Mouse (Mus musculus) T-helper 1 cell (primary cell): ENCODE results near the gene Naa15.

Experiments
- in situ Hi-C: fragments of 300-600 bp; cut with MboI, MseI; formaldehyde crosslinking; loops from one replicate; pipeline ENCODE4 v1.15.1; 2025; ENCODE audit warnings: high pct_unique_total_duplicates

Gene Naa15

DNA sequence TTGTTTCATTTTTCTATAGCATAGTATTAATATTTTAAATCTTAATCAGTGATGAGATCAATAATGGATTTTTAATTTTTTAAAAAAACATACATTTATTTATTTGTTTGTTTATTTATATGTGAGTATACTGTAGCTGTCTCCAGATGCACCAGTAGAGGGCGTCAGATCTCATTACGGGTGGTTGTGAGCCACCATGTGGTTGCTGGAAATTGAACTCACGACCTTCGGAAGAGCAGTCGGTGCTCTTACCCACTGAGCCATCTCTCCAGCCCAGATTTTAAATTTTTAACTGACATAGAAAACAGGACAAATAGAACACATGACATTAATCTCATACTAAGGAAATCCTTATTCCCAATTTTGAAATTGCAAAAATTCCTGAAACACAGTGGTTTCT lies 19.4 kb downstream of the Naa15 start:
- in situ Hi-C loops = loop anchor here (5.0 kb wide), 1 partner anchor 33 kb away; no protein-coding TSS in a partner anchor

DNA sequence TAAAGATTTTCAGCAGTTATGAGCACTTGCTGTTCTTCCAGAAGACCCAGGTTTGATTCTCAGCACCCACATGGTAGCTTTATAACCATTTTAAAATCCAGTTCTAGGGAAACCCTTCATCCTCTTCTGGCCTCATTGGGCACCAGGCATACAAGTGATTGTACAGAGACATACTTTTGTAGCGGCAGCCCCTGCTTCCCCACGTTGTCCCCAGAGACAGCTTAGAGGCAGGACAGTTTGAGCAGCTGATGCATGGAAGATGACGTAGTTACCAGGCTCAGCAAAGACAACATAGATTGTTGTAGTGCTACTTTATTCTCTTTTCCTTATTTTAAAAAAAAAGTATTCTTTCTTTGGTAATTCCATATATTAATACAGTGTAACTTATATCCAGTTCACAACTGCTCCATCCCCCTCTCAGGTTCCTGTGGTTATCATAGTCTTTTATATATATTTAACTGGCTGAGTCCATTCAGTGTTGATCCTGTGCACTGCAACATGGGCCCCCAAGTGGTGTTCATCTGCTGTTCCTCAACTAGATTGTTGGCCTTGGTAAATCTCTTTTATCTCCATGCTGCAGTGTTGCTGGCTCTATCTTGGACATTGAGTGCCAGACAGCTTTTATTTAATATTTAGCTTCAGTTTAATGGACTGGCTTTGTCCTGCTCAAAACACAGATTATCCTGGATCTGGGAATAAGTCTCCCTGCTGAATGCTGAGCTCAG lies 20.1 kb downstream of the Naa15 start:
- in situ Hi-C loops = loop anchor here (5.0 kb wide), 1 partner anchor 32 kb away; no protein-coding TSS in a partner anchor

- in situ Hi-C loops = loop anchor here (5.0 kb wide), 1 partner anchor 36 kb away; no protein-coding TSS in a partner anchor
Measured at GRCm38 (mm10) chr3:51468530-51468929, 53.6 kb downstream of the Naa15 start.

GRCm38 (mm10) chr3:51475706-51476105 lies 60.8 kb downstream of the Naa15 start:
- in situ Hi-C loops = no loop called here

DNA sequence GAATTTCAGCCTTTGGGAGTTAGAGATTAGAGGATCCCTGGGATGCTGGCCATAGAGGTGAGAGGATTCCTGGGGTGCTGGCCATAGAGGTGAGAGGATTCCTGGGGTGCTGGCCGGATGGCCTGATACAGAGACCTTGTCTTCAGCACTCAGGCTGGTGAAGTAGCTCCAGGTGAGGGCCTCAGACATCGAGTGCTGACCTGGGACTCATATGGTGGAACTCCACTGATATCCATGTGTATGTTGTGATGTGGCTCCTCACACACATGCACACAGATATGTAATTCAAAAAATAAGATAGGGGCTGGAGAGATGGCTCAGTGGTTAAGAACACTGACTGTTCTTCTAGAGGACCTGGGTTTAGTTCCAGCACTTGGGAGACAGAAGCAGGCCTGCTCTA lies 64.9 kb downstream of the Naa15 start:
- in situ Hi-C loops = loop anchor here (10.0 kb wide), 1 partner anchor 175 kb away; no protein-coding TSS in a partner anchor

DNA sequence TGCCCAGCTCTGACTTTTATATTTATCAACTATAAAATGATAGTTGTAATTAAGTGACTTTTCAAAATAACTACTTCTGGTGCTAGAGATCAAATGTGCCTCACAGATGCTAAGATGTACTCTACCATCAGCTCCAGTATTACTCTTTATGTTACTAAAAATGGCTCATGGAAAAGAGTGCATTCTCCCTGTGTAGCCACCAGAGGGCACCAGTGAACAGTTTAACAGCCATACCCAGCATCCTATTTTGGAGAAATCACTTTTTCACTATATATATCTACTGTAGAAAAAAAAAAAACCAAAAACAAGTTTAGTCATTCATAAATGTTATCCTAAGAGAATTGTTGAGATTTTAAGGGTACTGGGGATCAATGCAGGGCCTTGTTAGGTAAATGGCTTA lies 66.1 kb downstream of the Naa15 start:
- in situ Hi-C loops = loop anchor here (10.0 kb wide), 1 partner anchor 174 kb away; no protein-coding TSS in a partner anchor

- in situ Hi-C loops = loop anchor here (10.0 kb wide), 1 partner anchor 173 kb away; no protein-coding TSS in a partner anchor
Measured at GRCm38 (mm10) chr3:51481881-51482280, 66.9 kb downstream of the Naa15 start.

GRCm38 (mm10) chr3:51482781-51483180 lies 67.8 kb downstream of the Naa15 start:
- in situ Hi-C loops = loop anchor here (10.0 kb wide), 1 partner anchor 172 kb away; no protein-coding TSS in a partner anchor

DNA sequence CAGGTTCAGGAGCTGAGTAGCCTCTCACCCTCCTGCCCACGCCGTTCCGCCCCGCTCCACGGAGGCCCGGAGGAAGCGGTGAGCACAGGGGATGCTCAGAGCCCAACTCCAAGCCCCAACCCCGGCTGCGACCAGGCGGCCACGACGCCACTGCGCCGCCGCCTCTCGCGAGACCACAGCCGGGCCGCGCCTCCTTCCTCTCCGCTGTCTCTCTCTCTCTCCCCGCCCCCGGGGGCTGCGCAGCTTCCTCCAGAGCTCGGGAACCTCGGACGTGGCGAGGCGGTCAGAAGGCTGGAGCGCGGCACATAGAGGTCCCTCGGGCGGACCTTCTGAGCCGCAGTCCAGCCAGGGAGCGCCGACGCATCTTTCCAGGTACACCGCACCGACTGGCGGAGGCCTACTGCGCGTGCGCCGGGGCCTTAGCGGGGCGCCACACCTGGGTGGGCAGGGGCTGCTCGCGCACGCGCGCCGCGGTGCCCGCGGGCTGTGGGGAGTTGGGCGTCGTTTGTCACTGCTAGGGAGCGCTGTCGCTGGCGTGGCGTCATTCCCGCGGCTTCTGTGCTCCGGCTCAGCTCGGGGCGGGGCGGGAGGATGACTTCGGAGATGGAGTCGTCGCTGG lies 68.9 kb downstream of the Naa15 start, which contains the start of gene Rab33b:
Gene Rab33b, plus strand, starts transcription at position 180 of the 619 bp plus-strand sequence.
- in situ Hi-C loops = loop anchor here (10.0 kb wide), 1 partner anchor 171 kb away; no protein-coding TSS in a partner anchor

- in situ Hi-C loops = loop anchor here (10.0 kb wide), 1 partner anchor 170 kb away; no protein-coding TSS in a partner anchor
Measured at GRCm38 (mm10) chr3:51484370-51484769, 69.4 kb downstream of the Naa15 start.

GRCm38 (mm10) chr3:51485347-51485746 lies 70.4 kb downstream of the Naa15 start:
- in situ Hi-C loops = loop anchor here (5.0 to 10.0 kb wide), 2 partner anchors 57 to 169 kb away; no protein-coding TSS in a partner anchor

GRCm38 (mm10) chr3:51486491-51487195 lies 71.7 kb downstream of the Naa15 start:
- in situ Hi-C loops = loop anchor here (5.0 to 10.0 kb wide), 2 partner anchors 56 to 168 kb away; no protein-coding TSS in a partner anchor

DNA sequence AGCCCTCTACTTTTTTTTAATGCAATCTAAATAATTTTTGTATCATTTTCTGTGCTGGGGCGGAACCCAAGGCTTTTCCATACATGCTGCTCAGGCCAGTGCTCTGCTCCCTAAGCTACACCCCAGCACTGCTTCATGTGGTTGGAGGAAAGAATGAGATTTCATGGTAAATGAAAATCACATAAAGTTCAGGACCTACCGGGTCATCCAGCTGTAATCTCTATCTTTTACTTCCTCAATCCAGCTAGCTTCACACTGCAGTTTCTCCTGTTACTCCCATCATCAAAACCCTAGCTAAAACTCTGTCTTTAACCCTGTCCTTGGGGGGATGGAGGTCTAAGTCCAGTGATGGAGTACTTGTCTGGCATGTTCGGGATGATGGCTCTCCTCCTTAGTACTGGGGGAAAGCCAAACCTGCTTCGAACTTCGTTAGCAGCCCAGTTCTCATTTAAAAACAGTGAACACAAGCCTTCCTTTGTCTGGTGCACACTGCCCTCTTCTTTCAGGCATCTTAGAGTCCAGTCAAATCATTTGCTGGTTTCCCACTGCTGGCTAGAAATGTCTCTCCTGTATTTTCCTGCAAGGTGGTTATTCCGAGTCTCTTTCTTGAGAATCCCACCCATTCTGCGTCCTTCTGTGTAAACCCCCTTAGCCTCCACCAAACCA lies 75.3 kb downstream of the Naa15 start:
- in situ Hi-C loops = loop anchor here (10.0 kb wide), 1 partner anchor 745 kb away; no protein-coding TSS in a partner anchor

- in situ Hi-C loops = loop anchor here (10.0 kb wide), 1 partner anchor 741 kb away; no protein-coding TSS in a partner anchor
Measured at GRCm38 (mm10) chr3:51493272-51493838, 78.4 kb downstream of the Naa15 start.

- in situ Hi-C loops = loop anchor here (10.0 kb wide), 1 partner anchor 740 kb away; no protein-coding TSS in a partner anchor
Measured at GRCm38 (mm10) chr3:51494466-51494865, 79.5 kb downstream of the Naa15 start.

DNA sequence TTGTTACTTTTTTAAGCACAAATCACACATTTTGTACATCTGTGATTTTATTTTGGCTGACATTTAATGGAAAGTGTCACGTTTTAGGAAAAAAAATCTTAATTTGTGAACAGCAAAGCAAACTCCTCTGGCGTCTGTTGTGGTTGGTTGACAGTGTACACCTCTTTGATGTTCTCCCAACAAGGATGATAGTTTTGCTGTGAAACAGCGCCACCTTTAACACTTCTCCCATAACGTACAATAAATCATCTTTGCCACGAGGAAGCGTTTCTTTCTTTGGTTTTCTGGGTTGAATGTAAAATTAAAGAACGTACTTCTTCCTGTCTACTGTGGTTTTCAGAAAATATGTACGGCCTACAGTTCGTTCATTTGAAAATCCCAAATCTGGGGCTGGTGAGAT lies 80.7 kb downstream of the Naa15 start:
- in situ Hi-C loops = loop anchor here (10.0 kb wide), 1 partner anchor 739 kb away; no protein-coding TSS in a partner anchor

- in situ Hi-C loops = loop anchor here (10.0 kb wide), 1 partner anchor 737 kb away; no protein-coding TSS in a partner anchor
Measured at GRCm38 (mm10) chr3:51497978-51498377, 83.0 kb downstream of the Naa15 start.

GRCm38 (mm10) chr3:51498659-51499058 lies 83.7 kb downstream of the Naa15 start:
- in situ Hi-C loops = loop anchor here (10.0 kb wide), 1 partner anchor 736 kb away; no protein-coding TSS in a partner anchor

- in situ Hi-C loops = loop anchor here (10.0 kb wide), 1 partner anchor 735 kb away; no protein-coding TSS in a partner anchor
Measured at GRCm38 (mm10) chr3:51499876-51500275, 84.9 kb downstream of the Naa15 start.

DNA sequence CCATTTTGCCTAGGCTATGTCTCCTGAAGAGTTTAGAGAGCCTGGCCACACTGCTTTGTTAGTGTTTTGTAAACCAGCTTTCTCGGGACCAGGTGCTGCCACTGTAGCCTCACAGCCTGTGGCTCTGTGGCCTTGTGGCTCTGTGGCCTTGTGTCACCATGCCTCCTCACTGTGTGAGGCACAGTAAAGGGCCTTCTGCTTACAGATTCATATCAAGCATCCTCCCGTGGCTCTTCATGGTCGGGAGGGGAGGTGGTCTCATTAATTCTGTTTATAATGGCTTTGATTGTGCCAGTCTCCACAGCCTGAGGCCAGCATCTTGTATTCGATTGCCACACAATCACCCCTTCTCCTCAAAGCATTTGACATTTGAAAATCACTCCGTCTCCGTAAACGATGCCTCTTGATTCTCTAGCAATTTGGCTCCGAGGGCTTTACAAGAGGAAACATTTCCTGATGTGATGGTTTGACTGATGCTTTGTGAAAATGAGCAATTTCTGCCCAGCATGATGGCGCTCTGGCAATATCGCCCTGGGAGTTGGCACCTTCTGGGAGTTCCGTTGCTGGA lies 89.5 kb downstream of the Naa15 start:
- in situ Hi-C loops = no loop called here
